Mouse (Mus musculus) kidney, adult 11 months (tissue): ENCODE measurements around the gene Capza2.
A peak's percentile ranks its signal among the peaks of the same experiment; 100 is the strongest.
"Not testable (repeated sequence)": the region's sequence is repeated elsewhere in the genome, so short reads cannot be mapped to it uniquely, and the experiment has no call there.

Source experiments
- DNase-seq: peaks from one replicate; pipeline ENCODE4 v3.0.0; 2022

Gene Capza2

DNA sequence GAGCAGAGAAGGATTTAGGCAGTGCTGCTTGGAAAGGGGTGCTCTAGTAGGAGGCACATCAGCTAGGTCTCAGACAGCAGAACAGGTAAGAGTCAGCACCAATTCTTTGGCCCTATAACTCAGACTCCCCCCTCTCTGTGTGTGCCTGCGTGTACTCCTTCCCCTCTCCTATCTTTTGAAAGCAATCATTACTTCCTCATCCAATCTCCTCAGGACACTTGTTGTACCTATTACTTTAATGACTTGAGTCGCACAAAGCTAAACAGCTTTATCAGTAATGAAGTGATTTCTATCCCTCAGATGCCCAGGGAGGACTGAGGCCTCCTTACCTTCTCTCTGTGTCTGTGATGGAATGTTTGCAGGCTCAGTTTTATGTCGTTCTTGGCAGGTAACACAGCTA, 10.1 kb downstream of the Capza2 start:
- no peak for DNase-seq

GRCm38 (mm10) chr6:17652132-17652531, 16.1 kb downstream of the Capza2 start:
- DNase-seq, result no peak

DNA sequence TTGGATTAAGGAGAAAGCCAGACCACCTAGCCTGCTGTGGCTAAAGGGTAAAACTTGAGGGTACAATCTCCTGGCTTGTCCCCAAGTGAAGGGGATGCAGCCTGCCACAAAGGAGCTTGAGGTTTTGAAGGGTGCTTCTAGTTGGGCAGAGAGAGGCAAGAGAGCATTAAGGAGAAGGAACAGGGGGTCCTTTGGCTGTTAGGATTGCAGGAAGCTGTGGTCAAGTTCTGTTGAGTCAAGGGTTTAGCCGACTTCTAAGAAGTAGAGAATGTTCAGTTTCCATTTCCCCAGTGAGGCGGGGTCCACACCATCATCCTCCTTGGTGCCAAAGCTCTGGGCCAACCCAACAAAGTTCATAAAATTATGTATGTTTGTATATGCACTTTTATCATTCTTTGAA, 19.0 kb downstream of the Capza2 start:
- no peak for DNase-seq

GRCm38 (mm10) chr6:17657308-17657707, 21.3 kb downstream of the Capza2 start:
- no peak for DNase-seq

GRCm38 (mm10) chr6:17665348-17665747, 29.3 kb downstream of the Capza2 start:
- no peak for DNase-seq

DNA sequence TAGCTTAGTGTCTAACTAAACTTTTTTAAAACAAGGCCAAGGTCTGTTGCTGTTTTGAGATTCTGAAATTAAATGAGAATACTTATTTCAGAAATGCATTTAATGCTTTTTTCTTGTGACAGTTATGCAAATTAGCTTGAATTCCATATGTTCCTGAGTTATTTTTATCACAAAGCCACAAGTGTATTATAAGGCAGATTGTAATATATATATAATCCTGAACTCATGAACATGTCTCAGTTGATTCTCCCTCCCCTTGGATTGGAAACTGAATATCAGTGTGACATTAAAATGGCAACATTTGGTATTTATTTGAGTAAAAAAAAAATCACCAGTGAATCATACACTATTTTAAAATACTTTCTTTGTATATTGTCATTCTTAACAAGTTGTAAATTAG, 30.0 kb downstream of the Capza2 start:
- DNase-seq, result no peak

DNA sequence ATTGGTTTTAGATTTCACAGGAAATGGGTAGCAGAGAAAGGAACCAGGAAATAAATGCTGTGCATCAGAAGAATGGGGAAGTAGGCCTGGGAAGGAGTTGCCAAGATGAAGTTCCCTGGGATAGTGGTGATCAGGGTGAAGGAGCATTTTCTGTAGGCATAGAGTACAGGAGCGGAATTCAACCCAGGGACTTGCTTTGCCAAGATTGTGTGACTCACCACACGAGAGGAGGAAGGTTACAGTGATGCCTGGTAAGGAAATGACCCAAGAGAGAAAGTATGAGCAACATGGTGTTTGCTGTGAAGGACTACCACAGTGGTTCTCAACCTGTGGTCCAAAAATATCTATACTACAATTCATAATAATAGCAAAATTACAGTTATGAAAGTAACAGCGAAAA, 31.8 kb downstream of the Capza2 start:
- DNase-seq, result no peak

DNA sequence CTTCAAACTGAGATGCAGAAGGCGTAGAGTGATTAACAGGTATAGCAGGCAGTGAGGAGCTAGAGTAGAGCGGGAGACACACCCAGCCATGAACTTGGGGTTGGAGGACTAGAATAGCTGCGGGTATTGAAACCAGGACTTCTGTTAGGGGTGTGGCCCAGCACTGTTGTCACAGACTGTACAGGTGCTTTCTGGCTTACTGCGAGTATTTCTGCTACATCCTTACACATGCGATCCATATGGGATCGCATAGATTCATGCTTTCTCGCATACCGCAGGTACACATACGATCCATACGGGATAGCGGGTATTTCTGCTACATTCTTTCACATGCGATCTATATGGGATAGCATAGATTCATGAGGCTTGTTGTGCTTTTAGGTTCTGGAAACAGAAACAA, 32.3 kb downstream of the Capza2 start:
- no peak for DNase-seq

DNA sequence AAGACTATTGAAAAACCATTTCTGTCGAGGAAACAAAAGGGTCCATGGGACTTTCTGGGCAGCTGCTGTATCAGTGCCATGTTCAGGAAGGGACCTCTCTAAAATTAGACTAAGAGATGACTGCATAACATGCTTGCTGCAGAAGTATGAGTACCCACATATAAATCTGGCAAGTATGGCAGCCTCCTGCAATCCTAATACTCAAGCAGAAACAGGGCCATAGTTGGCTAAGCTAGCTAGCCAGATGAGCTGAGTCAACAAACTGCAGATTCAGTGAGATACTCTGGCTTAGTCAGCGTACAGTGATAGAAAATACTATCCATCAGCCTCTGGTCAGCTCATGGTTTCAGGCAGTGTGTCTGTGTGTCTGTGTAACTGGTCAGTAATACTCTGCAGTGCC, 33.8 kb downstream of the Capza2 start:
- DNase-seq, result no peak

DNA sequence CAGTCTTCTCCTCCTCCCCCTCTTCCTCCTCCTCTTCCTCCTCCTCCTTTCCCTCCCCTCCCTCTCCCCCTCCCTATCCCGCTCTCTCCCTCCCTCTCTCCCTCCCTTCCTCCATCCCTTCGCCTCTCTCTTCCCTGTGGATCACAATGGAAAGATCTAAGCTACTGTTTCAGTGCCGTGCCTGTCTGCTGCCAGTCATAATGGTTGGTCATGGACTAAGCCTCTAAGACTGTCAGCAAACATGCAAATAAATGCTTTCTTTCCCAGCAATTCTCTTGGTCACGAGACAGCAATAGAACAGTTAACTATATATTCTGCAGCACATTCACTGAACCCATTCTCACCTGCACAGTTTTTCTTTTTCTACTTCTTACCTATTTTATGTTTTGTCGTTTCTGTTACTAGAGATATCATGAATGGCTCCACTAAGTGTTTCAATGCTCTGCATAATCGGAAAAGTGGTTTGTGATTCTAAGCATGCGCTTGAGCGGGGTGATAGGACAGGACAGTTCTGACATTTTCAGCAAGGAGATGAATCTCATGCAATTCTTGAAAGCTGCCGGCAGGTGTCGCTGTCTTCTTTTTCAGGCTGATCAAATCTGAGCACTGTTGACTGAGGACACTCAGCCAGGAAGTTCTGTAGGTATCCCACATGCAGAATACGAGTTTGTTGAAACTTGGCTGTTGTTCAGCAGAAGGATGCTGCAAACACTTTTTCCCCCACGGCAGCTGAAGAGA, 39.2 kb downstream of the Capza2 start:
- peak; percentile 15 for DNase-seq

DNA sequence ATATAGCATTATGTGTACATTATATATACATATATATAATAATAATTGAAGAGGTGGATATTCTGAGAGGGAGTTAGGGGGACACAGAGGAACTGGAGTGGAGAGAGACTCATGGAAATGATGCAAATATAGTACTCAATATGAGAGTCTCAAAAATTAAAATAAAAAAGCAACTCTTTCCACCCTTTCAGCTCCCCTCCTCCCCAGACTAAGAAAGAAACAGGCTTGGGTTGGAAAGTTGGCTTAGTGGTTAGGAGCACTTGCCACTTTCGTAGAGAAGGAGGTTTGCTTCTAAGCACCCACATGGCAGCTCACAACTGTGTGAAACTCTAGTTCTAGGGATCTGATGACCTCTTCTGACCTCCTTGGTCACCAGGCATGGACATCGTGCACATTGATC, 41.0 kb downstream of the Capza2 start:
- no peak for DNase-seq

- DNase-seq, result no peak
Observed at GRCm38 (mm10) chr6:17680266-17680925, 44.4 kb downstream of the Capza2 start.

GRCm38 (mm10) chr6:17681810-17682209, 45.8 kb downstream of the Capza2 start:
- no peak for DNase-seq

GRCm38 (mm10) chr6:17688676-17689075, 52.6 kb downstream of the Capza2 start:
- DNase-seq, result no peak

- no peak for DNase-seq
Observed at GRCm38 (mm10) chr6:17692647-17693046, 56.6 kb downstream of the Capza2 start, which contains the start of gene St7. TSS of gene St7 (plus strand) at chr6:17692933.

DNA sequence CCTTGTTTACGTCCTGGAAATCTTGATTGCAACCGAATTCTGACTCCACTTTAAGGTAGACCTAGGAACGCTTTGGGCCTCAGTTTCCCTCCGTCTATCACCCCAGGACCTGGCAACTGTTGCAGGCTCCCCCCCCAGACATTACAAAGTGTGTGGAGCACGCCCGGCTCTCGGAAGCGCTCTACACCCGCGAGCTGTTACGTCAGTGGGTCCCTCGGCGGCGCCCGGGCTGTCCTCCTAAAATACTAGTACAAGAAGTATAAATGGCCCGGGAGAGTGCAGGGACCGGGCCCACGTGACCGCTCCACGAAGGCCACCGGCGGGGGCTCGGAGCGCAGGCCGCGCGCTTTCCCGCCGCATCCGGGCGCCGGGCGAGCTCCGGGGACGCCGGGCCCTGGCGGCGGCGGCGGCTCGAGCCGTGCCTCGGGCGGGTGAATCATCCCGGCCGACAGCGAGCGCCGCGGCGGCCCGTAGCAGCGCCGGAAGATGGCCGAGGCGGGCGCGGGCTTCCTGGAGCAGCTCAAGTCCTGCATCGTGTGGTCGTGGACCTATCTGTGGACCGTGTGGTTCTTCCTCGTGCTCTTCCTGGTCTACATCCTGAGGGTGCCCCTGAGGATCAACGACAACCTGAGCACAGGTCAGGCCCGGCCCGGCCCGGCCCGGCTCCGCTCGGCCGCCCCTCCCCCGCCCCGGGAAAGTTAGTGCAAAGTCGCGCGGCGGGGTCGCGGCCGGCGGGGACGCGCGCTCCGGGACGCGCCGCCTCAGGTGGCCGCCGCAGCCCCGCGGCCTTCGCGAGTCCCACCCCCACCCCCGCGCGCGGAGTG, 57.9 kb downstream of the Capza2 start:
- DNase-seq, result peak; percentile 71

GRCm38 (mm10) chr6:17694550-17694951, 58.5 kb downstream of the Capza2 start:
- DNase-seq, result peak; percentile 74

GRCm38 (mm10) chr6:17696321-17696734, 60.3 kb downstream of the Capza2 start:
- peak; percentile 40 for DNase-seq

- no peak for DNase-seq
Observed at GRCm38 (mm10) chr6:17700936-17701612, 65.0 kb downstream of the Capza2 start.

GRCm38 (mm10) chr6:17704038-17704437, 68.0 kb downstream of the Capza2 start:
- DNase-seq, result not testable (repeated sequence)

DNA sequence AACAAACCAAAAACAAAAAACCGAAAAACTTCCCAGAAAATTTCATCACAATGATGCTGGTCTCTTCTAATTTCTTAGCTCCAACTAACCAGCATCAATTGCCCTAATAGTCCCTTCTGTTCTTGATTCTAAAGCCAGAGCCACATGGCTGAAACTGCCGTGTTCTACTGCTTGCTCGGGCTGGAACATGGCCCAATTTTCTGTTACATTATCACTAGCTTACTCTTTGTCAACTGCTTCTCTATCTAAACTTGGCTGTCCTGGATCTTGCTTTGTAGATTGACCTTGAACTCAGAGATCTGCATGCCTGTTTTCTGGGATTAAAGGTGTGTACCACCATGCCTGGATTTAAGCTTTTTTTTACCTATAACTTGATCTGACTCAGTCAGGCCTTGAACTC, 69.9 kb downstream of the Capza2 start:
- no peak for DNase-seq
